Mouse (Mus musculus) urinary bladder, postnatal 4 days (tissue): ENCODE data around the gene Il17rc.

Source experiments
- DNase-seq, 2 experiments: peaks; one replicate each; pipeline ENCODE4 v3.0.0; 2021 to 2022; ENCODE audit warnings: low spot score in 2 of 2

The Il17rc gene

DNA sequence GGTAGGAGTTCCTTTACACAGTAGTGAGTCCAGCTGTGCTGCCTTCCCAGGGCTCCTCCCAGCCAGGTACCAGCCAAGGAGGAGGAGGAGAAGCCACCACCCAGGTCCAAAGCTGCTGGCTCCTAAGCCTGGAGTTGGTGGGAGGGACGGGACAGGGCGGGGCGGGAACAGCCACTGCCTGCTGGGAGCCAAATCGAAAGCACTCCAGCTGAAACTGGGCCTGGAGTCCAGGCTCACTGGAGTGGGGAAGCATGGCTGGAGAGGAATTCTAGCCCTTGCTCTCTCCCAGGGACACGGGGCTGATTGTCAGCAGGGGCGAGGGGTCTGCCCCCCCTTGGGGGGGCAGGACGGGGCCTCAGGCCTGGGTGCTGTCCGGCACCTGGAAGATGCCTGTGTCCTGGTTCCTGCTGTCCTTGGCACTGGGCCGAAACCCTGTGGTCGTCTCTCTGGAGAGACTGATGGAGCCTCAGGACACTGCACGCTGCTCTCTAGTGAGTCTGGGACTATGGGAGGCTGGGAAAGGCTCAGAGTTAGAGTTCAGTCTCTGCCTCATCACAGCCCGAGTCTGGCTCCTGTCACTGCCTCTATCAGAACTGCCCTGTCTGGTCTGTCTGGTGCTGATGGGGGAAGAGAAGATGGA lies at the start of gene Il17rc:
Gene Il17rc, plus strand, starts transcription at position 131 of the 640 bp plus-strand sequence.
- DNase-seq = peak in 1 of 2 experiments; percentile 63

DNA sequence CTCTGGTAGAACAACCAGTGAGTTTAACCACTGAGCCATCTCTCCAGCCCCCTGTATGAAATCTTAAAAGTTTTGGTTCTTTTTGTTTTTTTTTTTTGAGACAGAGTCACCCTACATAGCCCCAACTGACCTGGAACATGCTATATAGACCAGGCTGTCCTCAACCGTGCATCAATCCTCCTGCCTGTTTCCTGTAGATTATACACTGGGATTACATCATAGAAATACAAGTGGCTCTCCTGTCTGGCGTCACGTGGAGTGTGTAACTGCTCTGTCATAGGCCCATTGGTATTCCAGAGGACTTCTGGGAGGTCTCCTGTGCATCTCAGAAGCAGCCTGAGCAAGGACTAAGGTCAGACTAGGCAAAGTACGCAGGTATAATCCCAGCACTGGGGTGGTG lies 48.2 kb upstream of the Il17rc start:
- no peak for DNase-seq

DNA sequence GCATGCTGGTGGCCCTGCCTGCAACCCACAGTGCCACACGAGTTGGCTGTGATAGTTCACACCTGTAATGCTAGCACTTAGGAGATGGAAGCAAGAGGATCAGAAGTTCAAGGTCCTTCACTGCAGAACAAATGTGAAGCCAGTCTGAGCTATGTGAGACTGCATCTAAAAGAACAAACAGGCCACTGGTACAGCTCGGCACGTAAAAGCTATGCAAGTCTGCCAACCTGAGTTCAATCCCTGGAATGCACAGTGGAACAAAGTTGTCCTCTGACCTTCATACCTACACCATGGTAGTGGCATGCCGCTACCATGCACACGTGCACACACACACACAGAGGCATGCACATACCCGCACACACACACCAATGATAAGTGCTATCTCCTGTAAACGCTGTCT lies 47.0 kb upstream of the Il17rc start:
- no peak for DNase-seq

DNA sequence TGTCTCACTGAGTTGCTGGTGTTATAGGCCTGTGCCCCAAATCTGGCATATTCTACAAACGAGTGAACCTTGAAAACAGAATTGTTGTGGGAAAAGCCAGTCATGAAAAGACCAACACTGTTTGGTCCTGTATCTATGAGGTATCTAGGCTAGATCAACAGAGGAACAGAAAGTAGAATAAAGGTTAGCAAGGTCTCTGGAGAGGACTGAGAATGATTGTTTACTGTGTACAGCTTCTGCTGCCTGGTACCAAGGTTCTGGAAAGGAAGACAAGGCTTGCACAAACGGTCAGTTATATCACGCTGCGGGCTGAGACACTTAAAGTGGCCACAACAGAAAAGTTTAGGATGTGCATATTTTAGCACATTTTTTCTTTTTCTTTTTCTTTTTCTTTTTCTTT lies 44.5 kb upstream of the Il17rc start:
- DNase-seq = no peak

DNA sequence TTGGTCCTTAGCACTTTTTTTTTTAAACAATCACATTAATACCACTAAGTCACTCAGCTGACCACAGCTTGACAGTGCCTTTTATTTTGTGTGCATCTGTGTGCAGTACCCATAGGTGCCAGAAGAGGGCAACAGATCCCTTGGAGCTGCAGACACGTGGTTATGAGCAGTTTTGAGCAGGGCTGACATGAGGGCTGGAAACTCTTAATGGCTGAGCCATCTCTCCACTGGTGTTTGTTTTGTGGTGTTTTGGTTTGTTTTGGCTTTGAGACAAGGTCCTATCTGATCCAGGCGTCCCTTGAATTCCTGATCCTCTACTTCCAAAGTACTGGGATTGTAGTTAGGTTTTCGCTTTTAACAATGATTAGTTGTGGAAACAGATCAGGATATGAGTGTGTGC lies 43.8 kb upstream of the Il17rc start:
- no peak for DNase-seq

DNA sequence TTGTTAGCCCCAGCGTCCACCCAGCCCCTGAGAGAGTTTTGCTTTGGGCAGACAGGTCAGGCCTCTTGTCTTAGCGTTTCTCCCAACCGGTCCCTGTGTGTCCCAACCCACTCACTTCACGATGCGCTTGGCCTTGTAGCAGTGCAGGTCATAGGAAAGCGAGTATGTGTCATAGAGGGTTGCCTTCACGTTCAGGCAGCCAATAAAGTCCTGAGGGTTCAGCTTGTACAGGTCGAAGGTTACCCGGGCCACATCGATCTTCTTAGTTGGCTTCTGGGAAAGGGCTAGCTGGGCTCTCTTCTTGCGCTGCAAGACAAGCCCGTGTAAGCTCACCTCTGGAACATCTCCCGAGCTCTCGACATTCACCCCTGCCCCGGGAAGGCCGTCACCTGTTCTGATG lies 43.2 kb upstream of the Il17rc start:
- DNase-seq = no peak

DNA sequence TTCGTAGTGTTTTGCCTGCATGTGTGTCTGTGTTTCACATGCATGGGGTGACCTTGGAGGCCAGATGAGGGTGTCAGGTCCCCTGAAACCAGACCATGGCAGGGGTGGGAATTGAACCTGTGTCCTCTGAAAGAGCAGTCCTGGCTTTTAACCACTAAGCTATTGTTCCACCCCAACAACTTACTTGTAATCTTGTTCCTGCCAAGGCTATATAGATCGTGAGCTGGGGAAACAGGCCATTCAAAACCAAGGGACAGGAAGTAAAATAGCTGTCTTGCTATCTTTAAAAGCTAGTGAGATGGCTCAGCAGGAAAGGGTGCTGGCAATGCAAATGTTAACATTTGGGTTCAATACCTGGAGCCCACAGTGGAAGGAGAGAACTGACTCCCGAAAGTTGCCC lies 41.3 kb upstream of the Il17rc start:
- no peak for DNase-seq

DNA sequence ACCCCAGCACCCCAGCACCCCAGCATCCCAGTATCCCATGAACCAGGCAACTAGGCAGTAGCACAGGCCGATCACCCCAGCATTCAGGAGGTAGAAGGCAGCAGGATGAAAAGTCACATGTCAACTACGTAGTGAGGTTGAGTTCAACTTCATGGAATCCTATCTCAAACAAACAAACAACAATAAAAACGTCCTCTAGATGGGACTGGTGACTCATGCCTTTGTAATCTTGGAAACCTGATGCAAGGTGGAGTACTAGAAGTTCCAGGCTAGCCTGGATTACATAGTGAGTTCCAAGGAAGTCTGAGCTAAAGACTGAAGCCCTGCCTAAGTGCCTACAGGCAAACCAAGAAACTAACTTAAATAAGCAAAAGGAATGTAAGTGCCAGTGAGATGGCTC lies 40.4 kb upstream of the Il17rc start:
- no peak for DNase-seq

DNA sequence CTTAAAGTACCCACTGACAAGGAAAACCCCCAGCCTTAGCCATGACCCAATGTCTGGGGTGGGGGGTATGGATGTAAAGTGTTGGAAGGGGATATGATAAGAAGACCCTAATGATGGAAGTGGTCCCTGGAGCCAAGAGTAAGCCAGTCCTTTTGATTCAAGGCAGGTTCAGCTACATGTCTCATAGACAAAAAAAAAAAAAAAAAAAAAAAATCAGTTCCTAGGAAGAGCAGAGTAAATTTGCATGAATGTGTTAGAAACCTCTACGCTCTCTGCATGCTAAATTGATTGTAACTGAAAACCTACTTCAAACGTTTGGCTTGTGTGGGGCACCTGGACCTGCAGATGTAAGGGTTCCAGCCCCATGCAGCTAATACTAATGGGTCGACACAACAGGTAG lies 39.4 kb upstream of the Il17rc start:
- DNase-seq = no peak

DNA sequence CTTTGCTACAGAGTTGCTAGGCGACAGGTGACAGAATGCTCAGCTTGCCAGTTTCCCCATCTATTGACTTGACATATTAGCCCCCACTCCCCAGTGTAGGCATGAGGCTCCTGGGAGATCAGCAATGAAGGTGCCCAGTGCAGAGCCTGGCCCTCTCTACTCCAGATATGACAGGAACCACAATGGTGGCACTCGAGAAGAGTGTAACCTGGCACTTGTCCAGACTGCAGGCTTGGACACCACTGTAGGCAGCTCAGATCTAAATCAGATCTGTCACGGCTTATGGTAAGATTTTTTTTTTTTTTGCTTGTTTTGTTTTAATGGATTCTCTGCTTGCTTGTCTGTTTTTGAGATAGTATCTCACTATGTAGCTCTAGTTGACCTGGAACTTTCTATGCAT lies 37.6 kb upstream of the Il17rc start:
- DNase-seq = no peak

DNA sequence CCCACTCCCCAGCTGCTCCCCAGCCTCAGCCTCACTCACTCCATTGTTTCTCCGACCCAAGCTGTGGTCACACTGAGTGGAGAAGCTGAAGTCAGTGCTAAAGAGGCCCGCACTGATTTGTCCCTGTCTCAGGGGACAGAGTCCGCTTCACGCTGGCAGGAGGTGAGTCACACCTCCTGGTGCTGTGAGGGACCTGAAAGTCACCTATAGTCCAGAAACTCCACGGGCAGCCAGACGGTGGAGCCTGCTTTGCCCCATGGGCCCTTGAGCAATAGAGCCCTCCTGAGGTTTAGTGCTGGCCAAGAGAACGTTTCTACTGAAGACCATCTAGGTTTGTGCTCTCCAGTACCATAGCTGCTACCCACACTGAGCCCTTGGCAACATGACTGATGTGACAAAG lies 36.5 kb upstream of the Il17rc start:
- no peak for DNase-seq

DNA sequence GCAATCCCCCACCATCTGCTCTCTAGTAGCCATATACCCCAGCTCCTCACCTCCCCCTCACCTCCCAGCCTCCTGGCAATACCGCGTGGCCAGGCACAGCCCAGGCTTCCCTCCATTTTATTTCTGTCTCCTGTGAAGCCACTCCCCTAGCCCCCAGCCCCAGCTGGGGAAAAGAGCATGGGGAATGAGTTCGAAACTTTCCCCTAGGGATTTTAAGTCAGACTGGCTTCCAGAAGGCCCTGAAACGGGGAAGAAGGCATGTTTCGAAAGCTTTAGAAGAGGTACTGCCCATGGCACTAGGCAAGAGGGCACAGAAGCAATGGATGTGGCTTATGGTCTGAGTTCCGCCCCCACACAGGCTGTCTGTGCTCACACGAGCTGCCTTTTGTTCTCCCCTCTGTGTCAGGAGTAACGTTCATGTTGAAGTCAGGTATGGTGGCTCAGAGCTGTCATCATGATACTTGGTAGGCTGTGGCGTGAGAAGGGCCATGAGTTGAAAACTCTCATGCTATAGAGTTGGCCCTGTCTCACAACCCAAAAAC lies 35.5 kb upstream of the Il17rc start, which contains the start of gene Cidec:
Gene Cidec, minus strand, starts transcription at position 97 of the 542 bp plus-strand sequence.
- no peak for DNase-seq

DNA sequence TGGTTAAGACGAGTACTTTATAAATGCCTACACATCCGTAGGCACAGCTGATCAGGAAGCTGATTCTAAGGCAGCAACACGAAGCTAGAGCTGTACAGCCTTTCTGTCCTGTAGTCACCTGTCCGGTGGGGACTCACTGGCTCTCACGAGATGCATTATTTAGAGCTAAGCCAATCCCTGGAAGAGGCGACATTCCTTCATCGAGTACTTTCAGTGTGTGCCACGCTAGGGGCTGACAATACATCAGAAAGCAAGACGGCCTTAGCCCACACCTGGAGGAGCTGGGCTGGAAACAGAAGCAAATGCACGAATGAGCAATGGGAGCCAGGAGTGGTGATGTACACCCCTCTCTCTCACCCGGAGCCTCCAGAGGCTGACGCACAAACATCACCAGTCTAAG lies 34.1 kb upstream of the Il17rc start:
- no peak for DNase-seq

DNA sequence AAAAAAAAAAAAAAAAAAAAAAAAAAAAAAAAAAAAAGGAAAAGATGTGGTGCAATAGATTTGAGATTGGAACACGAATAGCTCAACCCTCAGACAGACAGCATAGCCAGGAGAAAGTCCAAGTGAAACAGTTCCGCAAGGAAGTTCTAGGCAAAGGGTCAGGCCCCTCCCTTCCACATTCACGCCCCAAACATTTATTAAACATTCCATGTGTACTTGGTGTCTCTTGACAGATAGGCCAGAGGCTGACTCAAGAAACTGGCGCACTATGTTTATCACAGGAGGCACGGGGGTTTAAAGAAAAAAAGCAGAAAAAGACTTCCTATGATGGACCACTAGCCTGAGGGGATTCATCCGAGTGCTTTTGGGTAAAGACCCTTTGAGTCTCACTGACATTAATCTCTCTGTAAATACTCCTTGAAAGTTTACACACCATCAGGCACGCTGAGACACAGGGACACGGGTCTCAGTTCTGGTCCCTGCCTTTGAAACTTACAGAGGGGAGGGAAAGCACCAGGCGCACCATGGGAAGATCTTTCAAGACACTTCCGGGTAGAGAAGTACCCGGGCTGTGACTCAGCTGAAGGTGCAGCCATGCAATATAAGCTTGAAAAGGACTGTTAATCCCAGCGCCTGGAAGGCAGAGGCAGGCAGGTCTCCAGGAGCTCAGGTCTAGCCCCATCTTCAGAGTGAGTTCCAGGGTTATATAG lies 32.4 kb upstream of the Il17rc start:
- no peak for DNase-seq

DNA sequence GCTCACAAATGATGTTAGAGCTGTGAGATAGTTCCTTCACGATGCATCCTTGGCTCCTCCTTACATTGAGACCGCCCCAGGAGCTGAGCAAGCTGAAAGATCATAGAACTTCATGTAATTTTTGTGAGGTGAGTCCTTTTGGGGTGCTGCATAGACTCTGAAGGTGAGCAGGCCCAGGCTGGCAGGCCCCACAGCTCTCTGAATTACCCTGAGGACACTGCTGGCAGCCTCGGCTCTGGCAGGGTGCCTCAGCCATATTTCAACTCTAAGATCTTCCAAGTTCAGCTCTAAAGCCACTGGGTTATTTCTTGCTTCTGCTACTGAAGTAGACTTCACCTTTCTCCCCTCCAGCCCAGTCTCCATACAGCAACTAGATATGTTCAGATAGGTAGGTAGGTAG lies 30.5 kb upstream of the Il17rc start:
- DNase-seq = no peak

DNA sequence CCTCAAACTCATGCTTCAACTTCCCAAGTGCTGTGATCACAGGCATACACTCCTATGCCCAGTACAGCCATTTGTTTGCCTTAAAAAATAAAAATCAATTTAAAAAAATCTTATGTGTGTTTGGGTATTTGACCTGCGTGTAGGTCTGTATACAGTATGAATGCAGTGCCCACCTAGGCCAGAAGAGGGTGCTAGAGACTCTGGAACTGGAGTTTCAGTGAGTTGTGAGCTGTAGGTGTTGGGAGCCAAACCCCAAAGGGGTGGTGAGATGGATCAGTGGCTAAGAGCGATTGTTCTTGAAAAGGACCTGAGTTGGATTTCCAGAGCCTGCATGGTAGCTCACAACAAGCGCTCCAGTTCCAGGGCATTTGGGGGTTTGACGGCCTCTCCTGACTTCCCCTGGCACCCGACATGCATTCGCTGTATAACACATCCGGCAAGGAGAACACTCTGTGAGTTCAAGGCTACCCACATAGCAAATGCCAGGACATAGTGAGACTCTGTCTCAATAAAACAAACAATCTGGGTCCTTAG lies 30.0 kb upstream of the Il17rc start:
- DNase-seq = peak; percentile 37 to 74

DNA sequence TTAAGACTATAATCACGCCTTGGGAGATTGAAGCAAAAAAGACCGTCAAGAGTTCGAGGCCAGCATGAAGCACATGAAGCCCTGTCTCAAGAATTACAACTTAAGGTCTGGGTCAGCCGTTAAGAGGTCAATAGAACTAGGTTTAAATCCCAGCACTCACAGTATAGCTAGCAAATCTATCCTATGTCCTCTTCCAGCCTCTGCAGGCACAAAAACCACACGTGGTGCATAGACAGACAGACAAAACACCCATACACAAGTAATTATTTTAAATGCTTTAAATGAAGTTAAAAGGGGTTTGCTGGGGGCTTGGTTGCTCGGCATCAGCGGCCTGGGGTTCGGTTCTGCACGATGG lies 29.2 kb upstream of the Il17rc start:
- DNase-seq = no peak

DNA sequence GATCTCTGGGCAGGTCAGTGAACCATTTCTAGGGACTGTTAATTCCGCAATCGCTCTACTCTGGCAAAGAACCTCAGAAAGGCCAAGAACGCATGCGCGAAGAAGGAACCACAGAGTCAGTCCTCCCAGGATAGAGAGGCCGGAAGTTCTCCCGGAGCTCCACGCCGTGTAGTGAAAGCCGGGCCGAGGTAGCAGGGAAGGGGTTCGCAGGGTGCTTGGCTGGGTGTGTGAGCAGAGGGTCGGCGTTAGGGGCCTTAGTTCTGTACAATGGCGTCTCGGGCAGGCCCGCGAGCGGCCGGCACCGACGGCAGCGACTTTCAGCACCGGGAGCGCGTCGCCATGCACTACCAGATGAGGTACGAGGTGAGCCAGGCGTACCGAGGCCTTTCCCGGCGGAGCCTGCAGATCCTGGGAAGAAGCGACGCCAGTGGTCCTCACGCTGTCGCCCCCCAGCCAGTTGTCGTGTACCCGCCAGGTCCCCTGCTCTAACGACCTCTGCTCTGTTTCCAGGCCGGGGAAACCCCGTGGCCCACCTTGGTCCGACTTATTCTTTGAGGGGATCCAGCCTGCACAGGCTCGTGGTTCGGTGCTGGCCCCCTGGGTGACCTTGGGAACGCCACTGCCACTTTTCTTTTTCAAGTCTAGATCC lies 28.7 kb upstream of the Il17rc start, which contains the start of gene Jagn1:
Gene Jagn1, plus strand, starts transcription at position 128 of the 649 bp plus-strand sequence.
- peak; percentile 83 to 88 for DNase-seq

DNA sequence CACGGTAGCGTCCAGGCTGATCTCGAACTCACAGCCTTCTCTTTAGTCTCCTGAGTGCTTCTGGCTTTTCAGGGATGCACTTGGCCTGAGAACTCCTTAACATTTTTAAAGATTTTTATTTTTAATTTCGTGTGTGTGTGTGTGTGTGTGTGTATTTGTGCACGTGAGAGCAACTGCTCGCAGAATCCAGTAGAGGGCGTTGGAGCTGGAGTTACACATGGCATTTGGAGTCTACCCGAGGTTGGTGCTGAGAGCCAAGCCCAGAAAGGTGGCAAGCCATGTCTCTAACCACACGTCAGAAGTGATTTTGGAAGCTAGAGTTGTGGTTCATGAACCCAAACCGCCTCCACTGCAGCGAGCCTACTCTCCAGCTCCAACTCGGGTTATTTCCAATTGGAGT lies 28.1 kb upstream of the Il17rc start:
- no peak for DNase-seq

DNA sequence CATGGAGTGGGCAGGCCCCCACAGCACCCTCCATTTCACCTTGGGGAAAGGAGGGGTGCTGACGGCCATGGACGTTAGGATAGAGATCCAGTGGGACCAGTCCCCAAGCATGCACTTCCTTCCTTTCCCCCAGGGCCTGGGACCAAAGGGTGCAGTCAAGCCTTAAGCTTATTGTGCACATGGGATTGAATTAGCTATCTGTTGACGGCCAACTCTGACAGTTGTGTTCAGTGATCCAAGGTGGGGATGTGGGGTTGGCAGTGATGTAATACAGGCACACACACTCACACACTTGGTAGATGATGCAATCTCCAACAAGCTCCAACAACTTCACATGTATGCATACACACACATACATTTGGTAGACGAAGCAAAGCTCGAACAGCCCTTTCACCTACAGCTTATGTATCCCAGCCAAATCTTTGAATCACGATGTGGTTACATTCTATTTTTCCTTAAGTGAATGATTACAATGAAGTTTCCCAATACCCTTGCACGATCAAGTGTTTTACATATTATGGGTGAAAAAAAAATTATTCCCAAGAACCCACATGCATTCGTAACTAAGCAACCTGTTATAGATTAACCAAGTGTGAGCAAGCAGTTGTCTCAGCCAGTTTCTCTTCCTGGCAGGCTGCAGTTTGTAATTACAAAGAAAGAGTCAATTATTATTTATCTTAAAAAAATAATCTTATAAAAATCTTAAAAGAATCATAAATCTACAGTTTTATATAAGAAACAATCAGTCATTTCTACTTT lies 26.8 kb upstream of the Il17rc start:
- DNase-seq = no peak

DNA sequence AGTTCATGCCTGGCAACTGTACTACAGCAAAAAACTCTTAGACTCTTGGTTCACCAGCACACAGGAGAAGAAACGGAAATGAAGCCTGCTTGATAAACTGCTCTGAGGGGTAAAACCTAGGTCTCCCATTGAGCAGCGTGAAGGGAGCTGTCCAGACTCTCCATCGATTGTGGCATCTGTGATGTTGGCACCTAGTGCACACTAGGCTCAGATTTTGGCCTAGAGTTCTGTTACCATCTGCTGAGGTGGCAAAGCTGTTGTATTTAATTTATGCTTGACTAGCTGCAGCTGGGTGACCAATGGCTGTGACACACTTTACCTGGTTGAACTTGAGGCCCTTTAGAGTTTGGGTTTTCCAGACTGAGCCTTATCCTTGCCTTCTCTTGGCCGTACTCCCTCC lies 23.6 kb upstream of the Il17rc start:
- DNase-seq = no peak

DNA sequence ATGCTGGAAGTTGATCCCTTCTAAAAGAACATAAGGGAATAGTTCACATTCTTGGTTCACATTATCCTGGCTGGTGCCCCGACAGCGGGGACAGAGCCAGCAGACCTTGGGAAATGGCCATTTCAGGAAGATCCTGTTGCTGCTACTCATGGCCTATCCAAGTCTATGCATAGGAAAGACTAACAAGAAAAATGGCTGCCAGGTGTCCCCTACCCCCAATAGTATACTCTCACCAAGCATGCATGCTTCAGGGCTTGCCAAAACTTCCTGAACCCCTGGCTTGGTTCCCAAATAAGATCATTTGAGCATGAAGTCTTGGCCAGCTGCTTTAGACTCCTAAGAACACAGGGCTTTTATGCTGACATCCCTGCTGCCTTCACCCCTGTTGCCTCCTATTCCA lies 19.4 kb upstream of the Il17rc start:
- DNase-seq = no peak
